Mouse (Mus musculus) left cerebral cortex, postnatal 36 days (tissue): ENCODE data around the gene Rere. TPM values are rescaled to one million over a fixed set of nuclear protein-coding genes. Genes with fewer than 3 reads are reported as not detected.
A peak's percentile ranks its signal among the peaks of the same experiment; 100 is the strongest.

Experiments used
- DNase-seq, 2 experiments: peaks; one replicate each; pipeline ENCODE4 v3.0.0; 2021 to 2022; ENCODE audit warnings: low spot score in 2 of 2, mixed read lengths in 1 of 2
- intact Hi-C: fragments of 180-260 bp; cut with DNase I; formaldehyde crosslinking; loops from one replicate; pipeline ENCODE4 v1.15.1; 2025
- total RNA-seq, 2 experiments: library from RNA; stranded (reverse); gene quantifications; 2 replicates each; pipeline ENCODE4 v1.2.3; 2021

Rere gene
- total RNA-seq, 2 experiments from 2014 or later, result 86.7 to 131 TPM

GRCm38 (mm10) chr4:150372631-150373041 is 91.2 kb downstream of the Rere start:
- intact Hi-C loops, result loop anchor here (5.0 kb wide), 1 partner anchor 90 kb away; no protein-coding TSS in a partner anchor
- no peak for DNase-seq

GRCm38 (mm10) chr4:150373111-150374109 is 92.0 kb downstream of the Rere start:
- peak in 1 of 2 experiments; percentile 24 for DNase-seq
- intact Hi-C loops, result loop anchor here (5.0 kb wide), 1 partner anchor 89 kb away; no protein-coding TSS in a partner anchor

GRCm38 (mm10) chr4:150374651-150375447 is 93.4 kb downstream of the Rere start:
- no peak for DNase-seq
- intact Hi-C loops, result loop anchor here (5.0 kb wide), 1 partner anchor 87 kb away; no protein-coding TSS in a partner anchor

- intact Hi-C loops, result no loop called here
- no peak for DNase-seq
These were observed 94.0 kb downstream of the Rere start for GRCm38 (mm10) chr4:150375448-150375935.

- intact Hi-C loops, result no loop called here
- no peak for DNase-seq
These were observed 97.9 kb downstream of the Rere start for GRCm38 (mm10) chr4:150379313-150379712.

GRCm38 (mm10) chr4:150379772-150380171 is 98.3 kb downstream of the Rere start:
- intact Hi-C loops, result no loop called here
- no peak for DNase-seq

- no peak for DNase-seq
These were observed 98.8 kb downstream of the Rere start for GRCm38 (mm10) chr4:150380273-150380672.

GRCm38 (mm10) chr4:150382504-150382903 is 101.1 kb downstream of the Rere start:
- intact Hi-C loops, result no loop called here

More at GRCm38 (mm10) chr4:150380273-150380672, 98.8 kb downstream of the Rere start:
- intact Hi-C loops, result no loop called here

GRCm38 (mm10) chr4:150384405-150384804 is 103.0 kb downstream of the Rere start:
- intact Hi-C loops, result no loop called here
- DNase-seq, result no peak

More at GRCm38 (mm10) chr4:150382504-150382903, 101.1 kb downstream of the Rere start:
- no peak for DNase-seq

GRCm38 (mm10) chr4:150384899-150385298 is 103.5 kb downstream of the Rere start:
- intact Hi-C loops, result no loop called here
- no peak for DNase-seq

- no peak for DNase-seq
- intact Hi-C loops, result no loop called here
These were observed 107.1 kb downstream of the Rere start for GRCm38 (mm10) chr4:150388518-150388917.

- intact Hi-C loops, result no loop called here
- no peak for DNase-seq
These were observed 112.2 kb downstream of the Rere start for GRCm38 (mm10) chr4:150393607-150394006.

- intact Hi-C loops, result no loop called here
- no peak for DNase-seq
These were observed 112.6 kb downstream of the Rere start for GRCm38 (mm10) chr4:150394091-150394490.

GRCm38 (mm10) chr4:150396339-150396738 is 114.9 kb downstream of the Rere start:
- intact Hi-C loops, result no loop called here

GRCm38 (mm10) chr4:150396826-150397620 is 115.6 kb downstream of the Rere start:
- DNase-seq, result no peak
- intact Hi-C loops, result no loop called here

More at GRCm38 (mm10) chr4:150396339-150396738, 114.9 kb downstream of the Rere start:
- no peak for DNase-seq

- no peak for DNase-seq
- intact Hi-C loops, result no loop called here
These were observed 117.6 kb downstream of the Rere start for GRCm38 (mm10) chr4:150399032-150399431.

- DNase-seq, result no peak
- intact Hi-C loops, result no loop called here
These were observed 120.6 kb downstream of the Rere start for GRCm38 (mm10) chr4:150401830-150402607.

- intact Hi-C loops, result no loop called here
- no peak for DNase-seq
These were observed 121.2 kb downstream of the Rere start for GRCm38 (mm10) chr4:150402608-150402985.
